Comparison of ENCODE assay signal across 20 mouse cellular contexts in genomic region chr4:48746237-48746636, GRCm38 (mm10).
"Had no signal": no experiment of that assay in that cellular context is flagged by ENCODE, and none has a peak within 500 bp of the region (broad histone marks: within the 10 kb centered on the region; RNA-seq: fewer than 3 reads in every experiment).

No protein-coding gene starts in this region.

- DNase-seq: kidney, adult 18-20 months; kidney, adult 9 months; kidney, postnatal 25 days; layer of hippocampus, postnatal 36 days; left cerebral cortex, postnatal 4 days; liver, postnatal 0 days; midbrain, embryonic 14.5 days; thymus, adult 18-20 months; thymus, postnatal 14 days; thymus, postnatal 4 days had no signal

- H3K9me3 ChIP-seq: intestine, embryonic 15.5 days; limb, embryonic 12.5 days; limb, embryonic 15.5 days; midbrain, embryonic 10.5 days had no signal

- H3K36me3 ChIP-seq: intestine, embryonic 15.5 days; limb, embryonic 12.5 days; limb, embryonic 15.5 days; midbrain, embryonic 10.5 days had no signal

- H3K4me3 ChIP-seq: intestine, embryonic 15.5 days; left cerebral cortex, adult 2 months; limb, embryonic 12.5 days; limb, embryonic 15.5 days; megakaryocyte, embryonic 14.5 days; midbrain, embryonic 10.5 days had no signal

- ATAC-seq: hindbrain, embryonic 16.5 days; intestine, embryonic 15.5 days; liver, postnatal 0 days had no signal

- H3K4me1 ChIP-seq: intestine, embryonic 15.5 days; limb, embryonic 12.5 days; limb, embryonic 15.5 days; megakaryocyte, embryonic 14.5 days; midbrain, embryonic 10.5 days had no signal

- H3K4me2 ChIP-seq: intestine, embryonic 15.5 days; limb, embryonic 12.5 days; limb, embryonic 15.5 days; liver, embryonic 11.5 days had no signal

- H3K27me3 ChIP-seq: intestine, embryonic 15.5 days; limb, embryonic 12.5 days; limb, embryonic 15.5 days; megakaryocyte, embryonic 14.5 days had no signal

- H3K27ac ChIP-seq: intestine, embryonic 15.5 days; left cerebral cortex, adult 2 months; limb, embryonic 12.5 days; limb, embryonic 15.5 days; liver, embryonic 14.5 days; macrophage; midbrain, embryonic 10.5 days had no signal

- H3K9ac ChIP-seq: intestine, embryonic 15.5 days; limb, embryonic 12.5 days; limb, embryonic 15.5 days; liver, embryonic 14.5 days; liver, postnatal 0 days had no signal
